Mouse (Mus musculus): ENCODE results near the gene Tgfbrap1.
"Not testable (repeated sequence)": the region's sequence is repeated elsewhere in the genome, so short reads cannot be mapped to it uniquely, and the experiment has no call there.

The Tgfbrap1 gene

DNA sequence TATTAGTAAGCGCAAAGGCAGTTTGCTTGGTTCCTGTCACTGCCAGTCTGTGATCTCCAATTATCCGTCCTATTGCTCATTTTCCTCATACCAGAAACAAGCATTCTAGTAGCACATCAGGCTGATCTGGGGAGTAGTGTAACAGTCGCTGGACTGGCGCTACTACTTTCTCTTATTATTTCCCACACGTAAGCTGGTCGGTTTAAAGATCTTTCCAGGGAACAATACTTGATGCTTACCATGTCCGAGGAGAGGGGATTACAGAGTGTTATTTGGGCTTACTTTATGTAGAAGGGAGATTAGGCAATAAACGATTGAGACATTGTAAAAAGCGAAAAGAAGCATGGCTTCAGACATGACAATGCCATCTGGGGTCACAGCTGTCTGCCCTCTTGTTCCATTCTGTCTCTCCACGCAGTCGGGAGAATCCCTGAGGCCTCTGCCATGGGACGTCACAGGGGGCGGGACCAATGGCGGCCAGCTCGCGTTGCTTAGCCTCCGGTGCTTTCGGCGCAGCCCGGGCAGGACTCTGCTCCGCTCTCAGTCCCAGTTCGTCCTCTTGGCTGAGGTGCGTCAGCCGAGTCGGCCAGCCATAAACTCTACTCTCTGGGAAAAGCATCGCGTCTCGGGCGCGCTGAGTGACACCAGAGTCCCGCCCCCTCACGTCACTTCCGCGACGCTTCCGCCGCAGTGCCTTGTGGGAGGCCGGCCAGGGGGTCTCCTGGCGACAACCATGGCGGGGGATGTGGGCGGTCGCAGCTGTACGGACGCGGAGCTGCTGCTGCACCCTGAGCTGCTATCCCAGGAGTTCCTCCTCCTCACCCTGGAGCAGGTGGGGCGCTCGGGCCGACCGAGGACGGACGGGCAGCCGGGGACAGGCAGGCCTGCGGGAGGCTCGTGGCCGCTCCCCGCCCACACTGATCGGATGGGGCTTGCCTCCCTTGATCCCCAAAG is at the start of gene Tgfbrap1, which contains the start of gene AI597479:
Gene Tgfbrap1 (minus strand): TSS at position 607 of the 954 bp plus-strand sequence.
Gene AI597479 (plus strand): TSS at position 680 of the 954 bp plus-strand sequence.
- peak; percentile 91 for DNase-seq (ENCODE audit: low spot score)

DNA sequence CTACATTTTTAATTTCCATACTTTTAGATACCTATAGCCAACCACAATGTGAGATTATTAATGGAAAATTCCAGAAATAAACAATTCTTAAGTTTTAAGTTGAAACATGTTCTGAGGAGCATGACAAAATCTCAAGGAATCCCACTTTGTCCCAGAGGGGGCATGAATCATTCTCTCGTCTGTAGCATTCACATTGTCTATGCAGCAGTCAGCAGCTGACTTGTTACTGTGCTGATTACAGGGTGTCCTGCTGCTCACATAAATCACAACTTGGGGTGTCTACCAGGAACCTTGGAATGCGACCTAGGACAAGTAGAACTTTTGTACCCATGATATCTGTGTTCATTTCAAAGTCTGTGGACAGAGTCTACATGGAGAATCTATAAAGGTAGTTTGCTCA is 49.0 kb upstream of the Tgfbrap1 start:
- DNase-seq (ENCODE audit: low spot score) = no peak

- DNase-seq (ENCODE audit: low spot score) = no peak
These were observed 47.0 kb upstream of the Tgfbrap1 start for GRCm38 (mm10) chr1:43145388-43145787.

- DNase-seq (ENCODE audit: low spot score) = no peak
These were observed 46.0 kb upstream of the Tgfbrap1 start for GRCm38 (mm10) chr1:43144338-43144906.

GRCm38 (mm10) chr1:43143791-43144190 is 45.4 kb upstream of the Tgfbrap1 start:
- no peak for DNase-seq (ENCODE audit: low spot score)

GRCm38 (mm10) chr1:43143284-43143683 is 44.8 kb upstream of the Tgfbrap1 start:
- peak; percentile 60 for DNase-seq (ENCODE audit: low spot score)

DNA sequence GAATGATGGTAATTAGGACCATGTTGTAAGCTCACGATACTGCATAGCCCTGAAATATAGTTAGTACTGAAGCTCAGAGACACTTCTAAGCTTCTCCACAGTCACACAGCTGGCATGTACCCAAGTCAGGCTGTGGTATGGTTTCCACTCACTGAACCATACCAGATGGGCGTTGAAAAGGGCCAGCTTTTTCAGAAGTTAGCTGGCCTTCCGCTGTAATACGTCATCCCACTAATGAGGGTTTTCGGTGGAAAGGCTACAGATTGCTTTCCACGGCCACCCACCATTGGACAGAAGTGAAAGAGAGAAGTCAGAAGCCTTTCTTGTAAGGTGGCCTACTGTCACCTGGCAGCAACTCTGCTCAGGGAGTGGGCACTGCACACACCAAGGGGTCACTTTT is 44.4 kb upstream of the Tgfbrap1 start:
- DNase-seq (ENCODE audit: low spot score) = no peak

GRCm38 (mm10) chr1:43141555-43141961 is 43.1 kb upstream of the Tgfbrap1 start:
- DNase-seq (ENCODE audit: low spot score) = no peak

DNA sequence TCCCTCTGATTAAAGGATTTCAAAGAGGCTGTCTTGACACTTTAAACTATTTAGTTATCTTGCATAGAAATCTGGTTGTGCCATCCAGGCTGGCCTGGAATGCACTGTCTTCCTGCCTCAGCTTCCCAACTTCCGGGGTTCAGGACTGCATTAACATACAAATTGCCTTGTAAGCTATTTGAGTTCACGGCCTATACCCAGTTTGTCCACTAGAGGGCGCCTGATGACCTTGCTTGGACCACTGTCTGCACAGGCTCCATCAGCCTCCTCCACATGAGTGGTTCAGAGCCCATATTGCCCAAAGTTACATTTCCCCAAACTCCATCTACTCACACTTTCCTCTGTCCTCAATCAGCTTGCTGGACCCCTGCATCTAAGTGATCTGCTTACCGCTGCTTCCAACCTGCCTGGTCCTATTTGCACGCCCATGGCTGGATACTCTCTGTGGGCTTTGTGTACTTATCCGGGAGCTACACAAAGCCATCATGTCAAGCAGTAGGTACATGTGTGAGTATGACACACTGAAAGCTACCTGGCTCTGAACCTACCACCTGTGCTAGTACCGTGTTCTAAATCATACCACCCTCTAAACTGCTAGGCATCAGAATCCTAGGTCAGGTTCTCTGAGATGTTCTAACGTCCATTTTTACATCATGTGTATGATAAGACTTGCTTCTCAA is 41.3 kb upstream of the Tgfbrap1 start:
- peak; percentile 91 for DNase-seq (ENCODE audit: low spot score)

- DNase-seq (ENCODE audit: low spot score) = no peak
These were observed 39.9 kb upstream of the Tgfbrap1 start for GRCm38 (mm10) chr1:43138268-43138812.

GRCm38 (mm10) chr1:43137334-43137733 is 38.9 kb upstream of the Tgfbrap1 start:
- DNase-seq (ENCODE audit: low spot score) = no peak

DNA sequence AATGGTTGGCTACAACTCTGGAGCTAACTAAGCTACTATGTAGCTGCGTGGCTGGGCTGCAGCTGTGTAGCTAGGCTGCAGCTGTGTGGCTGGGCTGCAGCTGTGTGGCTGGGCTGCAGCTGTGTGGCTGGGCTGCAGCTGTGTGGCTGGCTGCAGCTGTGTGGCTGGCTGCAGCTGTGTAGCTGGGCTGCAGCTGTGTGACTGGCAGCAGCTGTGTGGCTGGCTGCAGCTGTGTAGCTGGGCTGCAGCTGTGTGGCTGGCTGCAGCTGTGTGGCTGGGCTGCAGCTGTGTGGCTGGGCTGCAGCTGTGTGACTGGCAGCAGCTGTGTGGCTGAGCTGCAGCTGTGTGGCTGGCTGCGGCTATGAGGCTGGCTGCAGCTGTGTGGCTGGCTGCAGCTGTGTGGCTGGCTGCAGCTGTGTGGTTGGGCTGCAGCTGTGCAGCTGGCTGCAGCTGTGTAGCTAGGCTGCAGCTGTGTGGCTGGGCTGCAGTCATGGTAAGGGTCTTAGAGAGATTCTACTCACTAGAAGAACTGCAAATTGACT is 38.1 kb upstream of the Tgfbrap1 start:
- not testable (repeated sequence) for DNase-seq (ENCODE audit: low spot score)

- no peak for DNase-seq (ENCODE audit: low spot score)
These were observed 33.2 kb upstream of the Tgfbrap1 start for GRCm38 (mm10) chr1:43131591-43131990.

DNA sequence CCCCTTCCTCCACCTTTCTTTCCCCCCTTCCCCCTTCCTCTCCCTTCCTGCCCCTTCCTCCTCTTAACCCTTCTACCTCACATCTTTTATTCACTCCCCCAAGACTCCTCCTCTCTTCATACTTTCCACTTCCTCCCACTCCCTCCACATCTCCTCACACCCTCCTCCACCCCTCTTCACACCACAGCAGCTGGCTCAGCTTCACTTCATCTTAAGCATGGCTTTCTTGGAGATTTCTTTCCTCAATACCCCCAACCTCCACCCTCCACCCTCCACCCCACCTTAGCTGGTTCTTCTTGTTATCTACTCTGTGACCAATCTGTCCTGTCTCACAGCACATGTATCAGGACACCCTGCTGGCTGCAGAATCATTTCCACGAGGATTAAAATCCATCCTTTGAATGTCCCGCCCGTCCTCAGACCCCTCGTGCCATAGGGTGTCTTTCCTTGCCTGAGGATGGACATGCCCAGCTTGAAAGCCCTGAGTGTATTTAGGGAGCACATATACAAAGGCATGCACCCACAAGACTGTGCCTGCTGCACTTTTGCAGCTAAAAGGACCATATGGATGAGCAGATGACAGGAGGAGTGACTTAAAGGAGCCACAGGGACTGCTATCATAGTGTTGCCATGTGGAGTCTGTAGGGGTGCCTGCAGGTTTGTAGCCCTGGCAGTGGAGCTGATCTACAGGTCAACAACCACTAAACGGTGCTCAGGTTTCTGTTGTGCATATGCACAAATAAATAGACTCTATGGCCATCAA is 32.0 kb upstream of the Tgfbrap1 start:
- DNase-seq (ENCODE audit: low spot score) = no peak

DNA sequence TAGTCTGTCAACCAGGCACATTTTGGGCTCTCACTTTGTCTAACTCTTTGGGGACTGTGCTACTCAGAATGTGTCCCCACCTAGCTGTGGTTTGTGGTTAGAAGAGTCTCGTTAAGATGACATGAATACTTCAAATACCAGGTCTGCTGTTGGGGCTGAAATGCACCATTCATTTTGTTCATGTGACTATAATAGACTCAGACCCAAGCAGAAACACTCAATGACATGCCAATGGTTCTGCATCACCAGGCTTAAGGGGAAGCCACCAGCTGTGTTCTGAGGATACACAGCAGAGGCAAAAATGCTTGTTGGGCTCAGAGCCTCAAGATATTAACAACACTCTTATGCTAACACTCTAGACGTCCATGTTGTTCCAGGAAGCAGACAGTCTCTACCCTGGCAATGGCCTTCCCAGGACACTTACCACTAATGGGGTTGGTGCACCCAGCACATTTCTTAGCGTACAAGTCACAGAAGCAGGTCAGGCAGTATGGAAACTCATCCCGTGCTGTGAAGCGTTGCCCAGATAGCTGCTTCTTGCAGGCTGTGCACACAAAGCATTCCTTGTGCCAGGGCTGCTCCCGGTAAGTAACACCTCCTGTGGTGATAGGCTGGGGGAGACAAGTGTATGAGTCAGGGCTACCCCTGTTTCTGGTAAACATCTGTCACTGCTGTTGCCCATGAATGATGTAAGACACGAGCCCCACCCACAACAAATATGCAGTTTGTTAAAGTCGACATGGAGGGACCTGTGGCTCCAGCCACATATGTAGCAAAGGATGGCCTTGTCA is 29.6 kb upstream of the Tgfbrap1 start:
- DNase-seq (ENCODE audit: low spot score) = no peak

DNA sequence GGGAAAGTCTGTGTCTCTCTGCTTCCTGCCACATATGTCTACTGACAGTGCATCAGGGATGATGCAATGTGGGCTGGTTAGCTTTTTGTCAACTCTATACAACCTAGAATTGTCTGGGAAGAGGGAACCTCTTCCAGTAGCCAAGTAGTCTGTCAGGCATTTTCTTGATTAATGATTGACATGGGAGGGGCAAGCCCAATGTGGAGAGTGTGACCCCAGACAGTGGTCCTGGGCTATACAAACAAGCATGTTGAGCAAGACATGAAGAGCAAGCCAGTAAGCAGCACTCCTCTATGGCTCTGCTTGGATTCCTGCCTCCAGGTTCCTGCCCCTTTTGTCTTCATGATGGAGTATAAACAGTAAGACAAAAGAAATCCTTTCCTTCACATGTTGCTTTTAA is 28.8 kb upstream of the Tgfbrap1 start:
- peak; percentile 9 for DNase-seq (ENCODE audit: low spot score)

DNA sequence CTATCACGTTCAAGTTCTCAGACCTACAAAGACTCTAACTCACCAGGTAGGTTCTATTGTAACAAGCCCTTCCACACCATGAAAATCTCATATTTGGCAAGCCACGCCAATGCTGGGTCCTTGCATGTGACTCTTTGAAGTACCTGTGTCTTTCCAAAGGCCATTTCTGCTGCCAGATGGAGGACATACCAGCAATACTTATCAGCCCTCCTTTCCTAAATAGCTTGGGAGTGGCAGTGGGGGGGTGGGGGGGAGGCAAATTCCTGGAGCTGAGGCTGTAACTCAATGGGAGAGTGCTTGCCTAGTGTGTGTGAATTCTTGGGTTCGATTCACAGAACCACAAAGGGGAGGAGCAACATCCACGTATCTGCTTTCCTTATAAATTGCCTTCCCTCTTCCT is 26.3 kb upstream of the Tgfbrap1 start:
- no peak for DNase-seq (ENCODE audit: low spot score)

- DNase-seq (ENCODE audit: low spot score) = no peak
These were observed 24.2 kb upstream of the Tgfbrap1 start for GRCm38 (mm10) chr1:43122616-43123015.

GRCm38 (mm10) chr1:43120950-43121349 is 22.5 kb upstream of the Tgfbrap1 start:
- DNase-seq (ENCODE audit: low spot score) = no peak

DNA sequence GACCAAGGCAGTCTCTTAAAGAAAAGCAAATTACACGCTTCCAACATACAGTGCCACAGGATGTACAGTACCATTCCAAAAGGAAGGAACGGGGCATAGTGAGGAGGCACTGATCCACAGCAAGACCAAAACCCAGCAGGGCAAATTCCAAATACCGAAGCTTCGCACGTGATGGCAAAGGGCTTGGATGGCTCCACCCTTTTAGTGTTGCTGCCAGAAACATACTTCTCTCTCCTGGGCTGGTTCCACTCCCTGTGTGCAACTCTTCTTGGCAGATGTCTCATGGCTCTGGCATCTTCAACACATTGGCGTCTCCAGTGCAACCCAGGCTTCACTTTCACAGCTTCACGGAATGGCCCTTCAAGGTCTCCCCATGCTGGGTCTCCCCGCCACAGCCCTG is 19.0 kb upstream of the Tgfbrap1 start:
- peak; percentile 42 for DNase-seq (ENCODE audit: low spot score)
